Mouse (Mus musculus) midbrain, embryonic 16.5 days (tissue): ENCODE measurements around the gene Veph1. TPM values are rescaled to one million over a fixed set of nuclear protein-coding genes. Genes with fewer than 3 reads are reported as not detected.

Experiments used
- ATAC-seq: fragments of 200-750 bp; cut with Nextera tagmentation; 2 replicates; pipeline ENCODE4 v1.8.0; 2017; ENCODE audit warnings: moderate TSS enrichment
- H3K27ac ChIP-seq: fragments of 300-500 bp; sonication (generic); 2 replicates; pipeline ENCODE4 v1.5.1; 2014; ENCODE audit warnings: mild to moderate bottlenecking, low read length, mixed read lengths
- H3K27me3 ChIP-seq: fragments of 300-500 bp; sonication (generic); 2 replicates; pipeline ENCODE4 v1.6.1; 2014; ENCODE audit warnings: low read depth, low read length, mixed read lengths; ENCODE audit not compliant: control insufficient read depth, insufficient read depth
- H3K36me3 ChIP-seq: fragments of 300-500 bp; sonication (generic); 2 replicates; pipeline ENCODE4 v1.6.1; 2014; ENCODE audit warnings: mild to moderate bottlenecking, low read length, moderate library complexity, mixed read lengths; ENCODE audit not compliant: control insufficient read depth, insufficient read depth
- H3K4me1 ChIP-seq: fragments of 300-500 bp; sonication (generic); 2 replicates; pipeline ENCODE4 v1.6.1; 2014; ENCODE audit warnings: mild to moderate bottlenecking, low read length, mixed read lengths; ENCODE audit not compliant: control insufficient read depth, insufficient read depth
- H3K4me2 ChIP-seq: fragments of 300-500 bp; sonication (generic); 2 replicates; pipeline ENCODE4 v1.6.1; 2014; ENCODE audit warnings: mild to moderate bottlenecking, low read length, mixed read lengths
- H3K4me3 ChIP-seq: fragments of 300-500 bp; sonication (generic); 2 replicates; pipeline ENCODE4 v1.5.1; 2014; ENCODE audit warnings: low read depth, mild to moderate bottlenecking, low read length, moderate library complexity, mixed read lengths
- H3K9ac ChIP-seq: fragments of 300-500 bp; sonication (generic); 2 replicates; pipeline ENCODE4 v1.6.1; 2014; ENCODE audit warnings: low read depth, low read length, mixed read lengths
- H3K9me3 ChIP-seq: fragments of 300-500 bp; sonication (generic); replicated peaks from 2 replicates; pipeline ENCODE4 v1.6.1; 2014; ENCODE audit warnings: mild to moderate bottlenecking, low read length, mixed read lengths; ENCODE audit not compliant: control insufficient read depth, poor library complexity, severe bottlenecking
- WGBS: fragments of 180-500 bp; shearing (Covaris S2); extraction: QIAGEN DNeasy Blood & Tissue Kit; methylation state at CpG from one replicate; pipeline ENCODE4 v1.1.7; 2014; 5-methylcytosine and 5-hydroxymethylcytosine counted together
- polyA plus RNA-seq: library from polyadenylated mRNA; unstranded; fragments of >200 nt; fragmentation: Nextera tagmentation; extraction: Ambion mirVana; gene quantifications from 2 replicates; pipeline ENCODE4 v1.2.1, GENCODE M21; 2015

Veph1 gene
- polyA plus RNA-seq, 1 experiment from 2014 or later: 5.7 TPM

GRCm38 (mm10) chr3:66157947-66158346 lies 138.7 kb downstream of the Veph1 start:
- 80% methylated on average over 8 of the region's 8 CpGs for WGBS
- Histone ChIP-seq H3K9me3 (no peaks in the 10 kb centered on the region), H3K4me1 (no peaks in the 10 kb centered on the region), H3K9ac (no peak overlapping the region), H3K4me2 (no peak overlapping the region), H3K27me3 (no peaks in the 10 kb centered on the region), H3K36me3 (no peaks in the 10 kb centered on the region), H3K4me3 (no peak overlapping the region), H3K27ac (no peak overlapping the region)
- no peak for ATAC-seq

DNA sequence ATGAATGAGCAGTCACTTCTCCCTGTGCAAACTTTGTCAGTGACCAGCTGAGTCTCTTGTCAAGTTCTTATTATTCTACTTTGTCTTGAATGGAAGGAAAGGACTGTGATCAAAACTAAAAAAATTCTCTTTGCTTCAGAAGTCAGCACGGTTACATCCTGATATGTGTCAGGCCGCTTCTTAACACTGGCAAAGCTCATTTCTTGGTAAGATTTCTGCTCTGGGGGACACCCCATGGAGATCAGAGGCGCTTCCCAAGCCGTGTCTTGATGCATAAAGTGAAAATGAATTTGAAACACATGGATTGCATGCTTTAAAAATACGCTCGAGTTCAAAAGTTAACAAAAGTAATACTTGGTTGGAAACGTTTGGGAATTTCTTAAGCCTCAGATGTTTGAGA lies 159.0 kb downstream of the Veph1 start:
- peak; percentile 81; the same call in 1 of the 2 replicates for ATAC-seq
- WGBS: 46% methylated on average over 7 of the region's 7 CpGs
- H3K4me3 ChIP-seq: no peak overlapping the region

DNA sequence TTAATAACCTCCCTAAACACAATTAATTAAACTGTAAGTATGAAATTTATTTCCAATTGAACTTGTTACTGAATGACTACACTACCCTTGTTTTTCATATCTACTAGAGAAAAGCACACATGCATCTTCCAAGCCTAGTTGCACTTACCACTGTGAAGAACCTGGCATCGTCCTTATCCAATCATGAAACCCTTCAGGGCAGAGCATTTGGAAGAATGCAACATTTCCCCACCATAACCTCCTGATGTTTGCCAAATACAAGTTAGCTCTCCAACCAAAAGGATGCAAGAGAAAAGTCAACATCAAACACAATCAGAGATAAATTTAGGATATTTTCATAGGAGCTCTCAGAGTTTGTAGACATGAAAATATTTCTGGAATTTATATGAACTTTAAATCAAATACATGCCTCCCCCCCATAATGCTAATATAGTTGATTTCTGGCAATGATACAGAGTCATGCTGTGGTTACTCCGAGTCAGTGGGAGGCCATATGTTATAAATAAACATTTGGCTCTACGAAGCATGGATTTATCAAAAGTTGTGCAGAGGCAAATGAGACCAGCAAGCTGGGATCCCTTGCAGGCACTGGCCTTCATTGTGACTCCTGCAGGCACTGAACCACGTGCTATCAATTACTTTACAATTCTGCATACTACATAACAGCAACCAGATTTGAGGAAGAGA lies 165.2 kb downstream of the Veph1 start:
- ATAC-seq: no peak
- Histone ChIP-seq H3K36me3 (no peaks in the 10 kb centered on the region), H3K27me3 (no peaks in the 10 kb centered on the region), H3K4me2 (no peak overlapping the region), H3K4me1 (no peaks in the 10 kb centered on the region), H3K9me3 (no peaks in the 10 kb centered on the region), H3K27ac (no peak overlapping the region), H3K9ac (no peak overlapping the region), H3K4me3 (no peak overlapping the region)
- WGBS: 63% methylated on average over 4 of the region's 4 CpGs

More for the DNA sequence above, 159.0 kb downstream of the Veph1 start:
- no peak overlapping the region for H3K4me2 ChIP-seq
- no peaks in the 10 kb centered on the region for H3K27me3 ChIP-seq
- no peaks in the 10 kb centered on the region for H3K36me3 ChIP-seq
- H3K9me3 ChIP-seq: no peaks in the 10 kb centered on the region
- no peak overlapping the region for H3K27ac ChIP-seq
- no peaks in the 10 kb centered on the region for H3K4me1 ChIP-seq
- H3K9ac ChIP-seq: no peak overlapping the region

DNA sequence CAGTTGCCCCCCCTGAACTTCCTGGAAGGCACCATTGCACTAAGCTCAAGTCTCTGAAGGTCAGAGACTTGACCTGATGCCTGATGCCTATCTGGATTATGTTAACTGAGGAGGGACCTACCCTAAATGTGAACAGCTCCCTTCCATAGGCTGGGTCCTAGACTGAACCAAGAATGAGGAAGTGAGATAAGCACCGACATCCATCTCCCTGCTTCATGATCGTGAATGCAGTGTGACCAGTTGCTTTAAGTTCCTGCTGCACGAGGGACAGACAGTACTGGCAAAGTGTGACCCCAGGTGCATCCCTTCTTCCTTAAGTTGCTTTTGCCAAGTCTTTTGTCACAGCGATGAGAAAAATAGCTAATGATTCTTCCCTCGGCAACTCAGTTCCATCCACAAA lies 166.9 kb downstream of the Veph1 start:
- Histone ChIP-seq H3K4me1 (no peaks in the 10 kb centered on the region), H3K36me3 (no peaks in the 10 kb centered on the region)
- WGBS: 90% methylated on average over 5 of the region's 5 CpGs

DNA sequence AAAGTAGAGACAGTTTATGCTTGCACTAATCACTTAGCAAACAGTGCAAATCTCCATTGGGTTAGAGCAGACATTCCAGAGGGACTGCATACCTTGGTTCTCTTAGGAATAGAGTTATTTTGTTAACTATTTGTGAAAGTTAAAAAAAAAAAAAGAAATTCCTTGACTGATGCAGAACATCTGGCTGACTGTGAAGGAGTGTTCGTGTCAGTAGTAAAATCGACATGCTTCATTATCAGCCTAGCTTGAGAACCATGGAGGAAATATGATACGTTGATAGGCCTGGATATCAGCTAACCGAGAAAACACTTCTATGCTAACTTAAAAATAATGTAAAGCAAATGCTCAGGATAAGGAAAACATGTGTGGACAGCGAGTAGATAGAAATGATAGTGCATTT lies 191.1 kb downstream of the Veph1 start:
- Histone ChIP-seq H3K27me3 (no peaks in the 10 kb centered on the region), H3K27ac (no peak overlapping the region), H3K36me3 (no peaks in the 10 kb centered on the region), H3K9me3 (no peaks in the 10 kb centered on the region), H3K9ac (no peak overlapping the region), H3K4me3 (no peak overlapping the region), H3K4me1 (peaks cover 7% of the 10 kb centered on the region; the same call in 1 of the 2 replicates), H3K4me2 (no peak overlapping the region)
- no peak for ATAC-seq
- 84% methylated on average over 5 of the region's 5 CpGs for WGBS

More for the DNA sequence above, 166.9 kb downstream of the Veph1 start:
- no peak for ATAC-seq
- no peak overlapping the region for H3K9ac ChIP-seq
- no peaks in the 10 kb centered on the region for H3K9me3 ChIP-seq
- H3K4me3 ChIP-seq: no peak overlapping the region
- no peak overlapping the region for H3K4me2 ChIP-seq
- H3K27ac ChIP-seq: no peak overlapping the region
- H3K27me3 ChIP-seq: no peaks in the 10 kb centered on the region

- Histone ChIP-seq H3K4me1 (peaks cover 7% of the 10 kb centered on the region; the same call in 1 of the 2 replicates), H3K9ac (no peak overlapping the region), H3K36me3 (no peaks in the 10 kb centered on the region), H3K4me2 (no peak overlapping the region), H3K27me3 (no peaks in the 10 kb centered on the region), H3K9me3 (no peaks in the 10 kb centered on the region), H3K4me3 (no peak overlapping the region), H3K27ac (peak overlapping the region; percentile 38; the same call in 1 of the 2 replicates)
- WGBS: 51% methylated on average over 3 of the region's 3 CpGs
- peak; percentile 47; the same call in 1 of the 2 replicates for ATAC-seq
Measured at GRCm38 (mm10) chr3:66102599-66102932, 194.1 kb downstream of the Veph1 start.

- WGBS: 26% methylated on average over 11 of the region's 11 CpGs
- Histone ChIP-seq H3K4me1 (peaks cover 7% of the 10 kb centered on the region; the same call in 1 of the 2 replicates), H3K27ac (0 out of 2 replicates have a peak overlapping the region, but pooled peaks have one; percentile 46), H3K36me3 (no peaks in the 10 kb centered on the region), H3K9ac (no peak overlapping the region), H3K4me3 (no peak overlapping the region), H3K4me2 (no peak overlapping the region), H3K27me3 (no peaks in the 10 kb centered on the region), H3K9me3 (no peaks in the 10 kb centered on the region)
- peak; percentile 91 for ATAC-seq
Measured at GRCm38 (mm10) chr3:66101809-66102598, 194.6 kb downstream of the Veph1 start.

DNA sequence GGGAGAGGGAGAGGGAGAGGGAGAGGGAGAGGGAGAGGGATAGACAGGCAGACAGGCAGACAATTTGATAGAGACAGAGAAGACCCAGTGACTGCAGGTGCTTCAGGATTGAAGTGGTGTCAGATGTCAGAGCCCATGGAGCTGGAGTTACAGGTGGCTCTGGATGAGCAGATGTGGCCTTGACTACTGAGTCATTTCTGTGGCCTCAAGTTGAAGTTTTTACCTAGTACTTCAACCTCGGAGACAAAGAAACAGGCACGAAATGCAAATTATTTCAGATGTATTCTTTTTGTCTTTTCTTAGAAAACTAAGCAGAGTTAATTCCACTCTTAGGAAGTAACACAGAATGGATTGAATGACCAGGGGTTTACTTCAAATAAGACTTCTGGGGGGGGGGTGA lies 195.6 kb downstream of the Veph1 start:
- WGBS: 75% methylated on average over 2 of the region's 2 CpGs

GRCm38 (mm10) chr3:66091746-66092145 lies 204.9 kb downstream of the Veph1 start:
- Histone ChIP-seq H3K36me3 (no peaks in the 10 kb centered on the region), H3K4me2 (no peak overlapping the region), H3K4me1 (no peaks in the 10 kb centered on the region), H3K4me3 (no peak overlapping the region), H3K9me3 (no peaks in the 10 kb centered on the region), H3K27ac (no peak overlapping the region), H3K27me3 (no peaks in the 10 kb centered on the region), H3K9ac (no peak overlapping the region)
- WGBS: 77% methylated on average over 2 of the region's 2 CpGs
- ATAC-seq: no peak

More for the DNA sequence above, 195.6 kb downstream of the Veph1 start:
- no peak overlapping the region for H3K27ac ChIP-seq
- peaks cover 7% of the 10 kb centered on the region; the same call in 1 of the 2 replicates for H3K4me1 ChIP-seq
- H3K4me2 ChIP-seq: no peak overlapping the region
- H3K9me3 ChIP-seq: no peaks in the 10 kb centered on the region
- no peak for ATAC-seq
- H3K9ac ChIP-seq: no peak overlapping the region
- no peaks in the 10 kb centered on the region for H3K36me3 ChIP-seq
- H3K4me3 ChIP-seq: no peak overlapping the region
- no peaks in the 10 kb centered on the region for H3K27me3 ChIP-seq
